Mouse (Mus musculus) intestine, postnatal 0 days (tissue): ENCODE measurements at regions not wholly inside any gene's neighbourhood (a gene's known extent, or its start where the extent isn't known, plus 50 kb on each side); places are given as distances from the start of the nearest gene placed in this dataset.

Source experiments
- ATAC-seq: fragments of 200-750 bp; cut with Nextera tagmentation; 2 replicates; pipeline ENCODE4 v1.8.0; 2017; ENCODE audit warnings: mild to moderate bottlenecking, moderate TSS enrichment, moderate library complexity
- H3K27ac ChIP-seq: fragments of 300-500 bp; sonication (generic); 2 replicates; pipeline ENCODE4 v1.5.1; 2014; ENCODE audit warnings: mild to moderate bottlenecking, low read depth, low read length, moderate library complexity
- H3K27me3 ChIP-seq: fragments of 300-500 bp; sonication (generic); replicated peaks from 2 replicates; pipeline ENCODE4 v1.6.1; 2014; ENCODE audit warnings: low read length, mixed read lengths; ENCODE audit not compliant: control insufficient read depth, insufficient read depth
- H3K36me3 ChIP-seq: fragments of 300-500 bp; sonication (generic); 2 replicates; pipeline ENCODE4 v1.6.1; 2014; ENCODE audit warnings: mild to moderate bottlenecking, moderate library complexity; ENCODE audit not compliant: control insufficient read depth, insufficient read depth
- H3K4me1 ChIP-seq: fragments of 300-500 bp; sonication (generic); replicated peaks from 2 replicates; pipeline ENCODE4 v1.6.1; 2014; ENCODE audit warnings: antibody characterized with exemption, low read length, mixed read lengths; ENCODE audit not compliant: control insufficient read depth, insufficient read depth
- H3K4me2 ChIP-seq: fragments of 300-500 bp; sonication (generic); replicated peaks from 2 replicates; pipeline ENCODE4 v1.6.1; 2014; ENCODE audit warnings: low read depth, mild to moderate bottlenecking, moderate library complexity
- H3K4me3 ChIP-seq: fragments of 300-500 bp; sonication (generic); 2 replicates; pipeline ENCODE4 v1.5.1; 2014; ENCODE audit warnings: low read depth, low read length
- H3K9ac ChIP-seq: fragments of 300-500 bp; sonication (generic); 2 replicates; pipeline ENCODE4 v1.6.1; 2014; ENCODE audit warnings: mild to moderate bottlenecking, low read depth, low read length
- H3K9me3 ChIP-seq: fragments of 300-500 bp; sonication (generic); 2 replicates; pipeline ENCODE4 v1.6.1; 2016; ENCODE audit warnings: mixed run types; ENCODE audit not compliant: control insufficient read depth
- CTCF ChIP-seq: sonication (generic); IDR thresholded peaks from 2 replicates; pipeline ENCODE4 v1.5.1; 2016; ENCODE audit warnings: low read depth, mild to moderate bottlenecking, control low read depth, antibody characterized with exemption, moderate library complexity
- WGBS: fragments of 180-500 bp; shearing (Covaris S2); extraction: QIAGEN DNeasy Blood & Tissue Kit; methylation state at CpG from one replicate; pipeline ENCODE4 v1.1.7; 2014; 5-methylcytosine and 5-hydroxymethylcytosine counted together

DNA sequence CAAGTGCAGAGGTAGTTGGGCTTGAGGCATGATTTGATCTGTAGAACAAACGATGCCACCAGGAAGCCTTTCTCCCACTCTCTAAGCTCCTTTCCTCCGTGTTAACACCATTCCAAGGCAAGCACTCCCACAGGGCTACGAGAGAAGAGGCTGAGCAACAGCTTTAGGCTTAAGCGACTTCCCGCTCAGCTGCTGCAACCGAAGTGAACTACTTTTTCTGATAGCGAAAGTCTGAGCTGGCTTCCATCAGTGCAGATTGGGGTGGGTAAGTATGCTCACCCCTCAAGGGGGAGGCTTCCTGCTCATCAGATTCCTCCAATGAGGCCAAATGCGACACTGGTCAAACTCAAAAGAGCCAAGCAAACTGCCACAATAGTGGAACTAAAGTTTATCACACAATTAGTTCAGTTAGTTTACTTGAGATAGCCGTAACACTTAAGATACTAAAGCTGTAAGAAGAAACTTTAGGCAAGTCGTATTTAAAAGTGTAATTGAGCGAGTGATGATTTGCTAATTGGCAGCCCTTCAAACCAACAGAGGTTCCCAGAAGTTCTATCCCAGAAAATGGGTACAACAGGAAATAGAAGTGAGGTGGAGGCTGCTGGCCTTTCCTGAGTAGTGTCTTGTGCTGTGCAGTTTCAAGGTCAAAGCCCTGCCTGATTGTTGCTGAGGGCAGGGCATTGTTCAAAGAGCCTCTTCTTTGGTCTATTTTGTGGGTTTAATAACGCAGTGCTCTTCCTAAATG is 115.9 kb upstream of the 9330182O14Rik start:
- TF ChIP-seq CTCF: no peak
- ATAC-seq: no peak
- Histone ChIP-seq H3K9me3 (no peaks in the 10 kb centered on the region), H3K4me2 (peak overlapping the region; percentile 39), H3K27ac (no peak overlapping the region), H3K4me3 (no peak overlapping the region; the same call in 1 of the 2 replicates), H3K36me3 (no peaks in the 10 kb centered on the region), H3K9ac (no peak overlapping the region), H3K4me1 (no peaks in the 10 kb centered on the region), H3K27me3 (no peaks in the 10 kb centered on the region)
- 24% methylated on average over 12 of the region's 12 CpGs for WGBS

DNA sequence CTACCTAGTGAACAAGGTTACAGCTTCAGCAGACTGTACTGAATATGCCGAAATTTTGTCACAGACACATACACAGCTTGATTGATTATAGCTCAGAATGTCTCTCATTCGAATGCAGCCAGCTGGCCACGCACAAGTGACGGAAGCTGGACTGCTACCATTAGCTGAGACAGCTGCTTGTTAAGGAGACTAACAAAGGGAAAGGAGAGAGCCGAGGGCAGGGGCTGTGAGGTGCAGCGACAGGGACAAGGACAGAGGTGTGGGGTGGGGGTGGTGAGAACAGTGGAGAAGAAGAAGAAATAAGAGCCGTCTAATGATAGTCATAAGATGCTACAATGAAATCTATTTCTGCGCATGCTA is 115.4 kb upstream of the 9330182O14Rik start:
- no peak for TF ChIP-seq CTCF
- WGBS: 47% methylated on average over 8 of the region's 8 CpGs
- no peak for ATAC-seq

DNA sequence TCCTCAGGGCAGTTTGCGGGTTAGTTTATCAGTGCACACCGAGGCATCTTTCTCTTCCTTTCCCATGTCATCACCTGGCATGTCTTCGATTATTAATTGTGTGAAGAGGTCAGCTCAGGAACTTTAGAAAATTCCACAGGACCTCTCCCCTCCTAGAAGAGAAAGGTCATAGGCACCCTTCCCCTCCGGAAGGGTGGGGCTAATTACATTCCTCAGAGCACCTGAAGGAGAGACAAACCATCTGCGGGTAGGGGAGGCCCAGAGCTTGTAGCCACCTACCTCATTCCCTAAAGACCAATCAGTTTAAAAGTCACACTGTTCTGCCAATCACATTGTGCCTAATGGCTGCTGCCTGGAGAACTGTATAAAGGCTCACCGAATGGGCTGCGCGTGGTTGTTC is 114.9 kb upstream of the 9330182O14Rik start:
- H3K4me1 ChIP-seq: no peaks in the 10 kb centered on the region
- ATAC-seq: no peak
- H3K9ac ChIP-seq: no peak overlapping the region
- 78% methylated on average over 8 of the region's 8 CpGs for WGBS
- no peak overlapping the region for H3K4me3 ChIP-seq
- no peak overlapping the region for H3K27ac ChIP-seq
- H3K36me3 ChIP-seq: no peaks in the 10 kb centered on the region
- no peak for TF ChIP-seq CTCF
- no peak overlapping the region for H3K4me2 ChIP-seq
- no peaks in the 10 kb centered on the region for H3K9me3 ChIP-seq
- H3K27me3 ChIP-seq: no peaks in the 10 kb centered on the region

More for the DNA sequence above, 115.4 kb upstream of the 9330182O14Rik start:
- Histone ChIP-seq H3K4me1 (no peaks in the 10 kb centered on the region), H3K27ac (no peak overlapping the region), H3K9ac (no peak overlapping the region), H3K4me3 (no peak overlapping the region), H3K36me3 (no peaks in the 10 kb centered on the region), H3K9me3 (no peaks in the 10 kb centered on the region), H3K4me2 (no peak overlapping the region), H3K27me3 (no peaks in the 10 kb centered on the region)

GRCm38 (mm10) chr15:40020097-40020496 is 114.1 kb upstream of the 9330182O14Rik start:
- TF ChIP-seq CTCF: no peak
- Histone ChIP-seq H3K9ac (no peak overlapping the region), H3K27me3 (no peaks in the 10 kb centered on the region), H3K36me3 (no peaks in the 10 kb centered on the region), H3K4me1 (no peaks in the 10 kb centered on the region), H3K4me3 (no peak overlapping the region), H3K9me3 (no peaks in the 10 kb centered on the region), H3K27ac (no peak overlapping the region), H3K4me2 (no peak overlapping the region)
- ATAC-seq: no peak

DNA sequence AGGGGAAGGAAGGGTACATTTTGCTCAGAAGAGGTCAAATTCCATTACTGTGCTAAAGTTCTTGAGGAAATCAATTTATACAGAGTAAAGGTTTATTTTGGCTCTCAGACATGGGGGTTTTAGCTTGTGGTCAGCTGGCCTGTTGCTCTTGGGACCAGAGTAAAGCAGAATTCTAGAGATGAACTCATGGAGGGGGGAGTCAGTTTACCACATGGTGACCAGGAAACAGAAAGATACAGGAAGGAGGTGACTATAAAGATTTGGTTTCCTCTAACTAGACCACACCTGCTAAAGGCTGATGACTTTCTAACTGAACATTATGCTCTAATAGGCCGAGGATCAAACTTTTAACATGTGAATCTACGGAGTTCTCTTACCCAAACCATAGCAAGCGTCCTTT is 113.5 kb upstream of the 9330182O14Rik start:
- ATAC-seq: no peak
- 90% methylated on average over 3 of the region's 3 CpGs for WGBS
- Histone ChIP-seq H3K27me3 (no peaks in the 10 kb centered on the region), H3K36me3 (no peaks in the 10 kb centered on the region), H3K9ac (no peak overlapping the region), H3K4me2 (no peak overlapping the region), H3K4me3 (no peak overlapping the region), H3K27ac (no peak overlapping the region), H3K9me3 (no peaks in the 10 kb centered on the region), H3K4me1 (no peaks in the 10 kb centered on the region)
- no peak for TF ChIP-seq CTCF

DNA sequence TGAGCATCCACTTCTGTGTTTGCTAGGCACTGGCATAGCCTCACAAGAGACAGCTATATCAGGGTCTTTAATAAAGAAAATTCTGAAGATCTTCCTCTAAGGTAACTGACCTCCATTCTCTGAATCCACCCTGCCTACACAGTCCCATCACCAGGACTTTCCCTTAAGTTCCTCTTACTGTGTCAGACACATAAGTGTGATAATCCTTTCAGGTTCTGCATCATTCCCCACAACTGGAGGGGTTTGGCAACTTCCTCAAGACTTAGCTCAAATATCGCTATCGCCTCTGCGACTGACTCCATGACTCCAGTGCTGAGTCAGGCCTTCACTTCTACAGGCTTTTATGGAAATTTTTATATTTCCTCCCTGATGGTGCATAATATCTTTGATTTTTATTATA is 111.0 kb upstream of the 9330182O14Rik start:
- WGBS: 96% methylated on average over 3 of the region's 3 CpGs
- Histone ChIP-seq H3K4me3 (no peak overlapping the region), H3K9me3 (no peaks in the 10 kb centered on the region), H3K27ac (no peak overlapping the region), H3K4me2 (no peak overlapping the region), H3K27me3 (no peaks in the 10 kb centered on the region), H3K9ac (no peak overlapping the region), H3K36me3 (no peaks in the 10 kb centered on the region), H3K4me1 (no peaks in the 10 kb centered on the region)
- no peak for ATAC-seq
- no peak for TF ChIP-seq CTCF

DNA sequence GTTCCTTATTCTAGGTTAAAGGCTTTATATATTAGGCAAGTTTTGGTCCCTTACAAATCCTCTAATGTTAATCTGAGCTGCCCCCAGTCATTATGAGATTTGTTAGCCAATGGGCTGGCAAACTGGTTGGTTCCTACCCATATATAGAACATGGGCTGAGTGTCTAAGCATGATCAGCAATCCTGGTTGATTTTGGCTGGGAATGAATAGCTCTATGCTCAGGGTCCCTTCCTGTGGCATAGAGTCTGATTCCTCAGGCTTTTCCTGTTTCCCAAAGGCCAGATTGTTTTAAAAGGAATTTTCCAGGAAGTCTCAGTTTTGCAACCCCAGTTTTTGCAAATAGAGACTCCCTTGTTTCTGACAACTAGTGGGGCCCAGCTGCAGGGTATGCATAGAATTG is 102.1 kb upstream of the 9330182O14Rik start:
- no peak overlapping the region for H3K4me2 ChIP-seq
- H3K4me3 ChIP-seq: no peak overlapping the region
- no peaks in the 10 kb centered on the region for H3K4me1 ChIP-seq
- H3K9me3 ChIP-seq: no peaks in the 10 kb centered on the region
- no peak for ATAC-seq
- H3K9ac ChIP-seq: no peak overlapping the region
- H3K36me3 ChIP-seq: no peaks in the 10 kb centered on the region
- TF ChIP-seq CTCF: no peak
- no peaks in the 10 kb centered on the region for H3K27me3 ChIP-seq
- H3K27ac ChIP-seq: no peak overlapping the region
